Mouse (Mus musculus): ENCODE measurements around the gene B230217C12Rik. TPM values are rescaled to one million over a fixed set of nuclear protein-coding genes. Genes with fewer than 3 reads are reported as not detected.

Gene B230217C12Rik
- polyA plus RNA-seq, 1 experiment from 2014 or later = 15.1 TPM

- no peak for ATAC-seq (ENCODE audit: low FRiP score)
- peak overlapping the region; percentile 89 for H3K4me2 ChIP-seq (replicated peaks; ENCODE audit: low read depth, low read length)
These were observed 39.7 kb upstream of the B230217C12Rik start for GRCm38 (mm10) chr11:97800691-97801408.

GRCm38 (mm10) chr11:97801409-97802193, 39.0 kb upstream of the B230217C12Rik start:
- H3K9ac ChIP-seq (ENCODE audit: low read depth, low read length) = peak overlapping the region; percentile 91; the same call in 1 of the 2 replicates
- no peaks in the 10 kb centered on the region for H3K36me3 ChIP-seq (ENCODE audit: control insufficient read depth, insufficient read depth, low read length)
- H3K27me3 ChIP-seq (ENCODE audit: control insufficient read depth, insufficient read depth, low read length) = no peaks in the 10 kb centered on the region
- H3K4me3 ChIP-seq (ENCODE audit: low read depth, low read length) = peak overlapping the region; percentile 92
- peaks cover 19% of the 10 kb centered on the region for H3K4me1 ChIP-seq (replicated peaks; ENCODE audit: control insufficient read depth, insufficient read depth, low read length)
- no peaks in the 10 kb centered on the region for H3K9me3 ChIP-seq (ENCODE audit: control insufficient read depth, low read length)
- H3K27ac ChIP-seq (ENCODE audit: low read depth, low read length) = 0 out of 2 replicates have a peak overlapping the region, but pooled peaks have one; percentile 30
- H3K4me2 ChIP-seq (replicated peaks; ENCODE audit: low read depth, low read length) = peak overlapping the region; percentile 89
- 36% methylated on average over 8 of the region's 8 CpGs for WGBS
- DNase-seq (ENCODE audit: low spot score) = peak; percentile 68
- no peak for ATAC-seq (ENCODE audit: low FRiP score)

More at GRCm38 (mm10) chr11:97800691-97801408, 39.7 kb upstream of the B230217C12Rik start:
- no peaks in the 10 kb centered on the region for H3K9me3 ChIP-seq (ENCODE audit: control insufficient read depth, low read length)
- no peaks in the 10 kb centered on the region for H3K27me3 ChIP-seq (ENCODE audit: control insufficient read depth, insufficient read depth, low read length)
- peak overlapping the region; percentile 91 for H3K9ac ChIP-seq (ENCODE audit: low read depth, low read length)
- no peaks in the 10 kb centered on the region for H3K36me3 ChIP-seq (ENCODE audit: control insufficient read depth, insufficient read depth, low read length)
- peak; percentile 71 for DNase-seq (ENCODE audit: low spot score)
- WGBS = 7% methylated on average over 17 of the region's 17 CpGs
- H3K4me1 ChIP-seq (replicated peaks; ENCODE audit: control insufficient read depth, insufficient read depth, low read length) = peaks cover 15% of the 10 kb centered on the region
- H3K27ac ChIP-seq (ENCODE audit: low read depth, low read length) = peak overlapping the region; percentile 89
- peak overlapping the region; percentile 92 for H3K4me3 ChIP-seq (ENCODE audit: low read depth, low read length)

- no peak for ATAC-seq (ENCODE audit: low FRiP score)
- Histone ChIP-seq H3K4me1 (replicated peaks; ENCODE audit: control insufficient read depth, insufficient read depth, low read length) (peaks cover 19% of the 10 kb centered on the region), H3K4me2 (replicated peaks; ENCODE audit: low read depth, low read length) (peak overlapping the region; percentile 17; the same call in 1 of the 2 replicates), H3K27ac (ENCODE audit: low read depth, low read length) (no peak overlapping the region), H3K36me3 (ENCODE audit: control insufficient read depth, insufficient read depth, low read length) (0 out of 2 replicates have a peak, but pooled peaks cover 2% of the 10 kb centered on the region), H3K4me3 (ENCODE audit: low read depth, low read length) (no peak overlapping the region), H3K27me3 (ENCODE audit: control insufficient read depth, insufficient read depth, low read length) (no peaks in the 10 kb centered on the region), H3K9ac (ENCODE audit: low read depth, low read length) (0 out of 2 replicates have a peak overlapping the region, but pooled peaks have one; percentile 24), H3K9me3 (ENCODE audit: control insufficient read depth, low read length) (no peaks in the 10 kb centered on the region)
- WGBS = 57% methylated on average over 1 of the region's 1 CpGs
- no peak for DNase-seq (ENCODE audit: low spot score)
These were observed 38.4 kb upstream of the B230217C12Rik start for GRCm38 (mm10) chr11:97802194-97802470.

- Histone ChIP-seq H3K36me3 (ENCODE audit: control insufficient read depth, insufficient read depth, low read length) (0 out of 2 replicates have a peak, but pooled peaks cover 2% of the 10 kb centered on the region), H3K4me2 (replicated peaks; ENCODE audit: low read depth, low read length) (no peak overlapping the region), H3K9ac (ENCODE audit: low read depth, low read length) (no peak overlapping the region), H3K27ac (ENCODE audit: low read depth, low read length) (no peak overlapping the region), H3K4me1 (replicated peaks; ENCODE audit: control insufficient read depth, insufficient read depth, low read length) (peaks cover 19% of the 10 kb centered on the region), H3K27me3 (ENCODE audit: control insufficient read depth, insufficient read depth, low read length) (no peaks in the 10 kb centered on the region), H3K9me3 (ENCODE audit: control insufficient read depth, low read length) (no peaks in the 10 kb centered on the region), H3K4me3 (ENCODE audit: low read depth, low read length) (no peak overlapping the region)
- 50% methylated on average over 6 of the region's 6 CpGs for WGBS
- no peak for DNase-seq (ENCODE audit: low spot score)
- ATAC-seq (ENCODE audit: low FRiP score) = no peak
These were observed 38.1 kb upstream of the B230217C12Rik start for GRCm38 (mm10) chr11:97802495-97802894.

- ATAC-seq (ENCODE audit: low FRiP score) (no peak), DNase-seq (ENCODE audit: low spot score) (no peak)
- Histone ChIP-seq H3K27ac (ENCODE audit: low read depth, low read length) (no peak overlapping the region), H3K9me3 (ENCODE audit: control insufficient read depth, low read length) (no peaks in the 10 kb centered on the region), H3K9ac (ENCODE audit: low read depth, low read length) (no peak overlapping the region), H3K36me3 (ENCODE audit: control insufficient read depth, insufficient read depth, low read length) (0 out of 2 replicates have a peak, but pooled peaks cover 3% of the 10 kb centered on the region), H3K4me1 (replicated peaks; ENCODE audit: control insufficient read depth, insufficient read depth, low read length) (peaks cover 28% of the 10 kb centered on the region), H3K4me3 (ENCODE audit: low read depth, low read length) (no peak overlapping the region), H3K27me3 (ENCODE audit: control insufficient read depth, insufficient read depth, low read length) (no peaks in the 10 kb centered on the region), H3K4me2 (replicated peaks; ENCODE audit: low read depth, low read length) (no peak overlapping the region)
- 85% methylated on average over 5 of the region's 5 CpGs for WGBS
These were observed 36.7 kb upstream of the B230217C12Rik start for GRCm38 (mm10) chr11:97803847-97804246.

- DNase-seq (ENCODE audit: low spot score) = peak; percentile 34
- 36% methylated on average over 9 of the region's 9 CpGs for WGBS
- Histone ChIP-seq H3K27ac (ENCODE audit: low read depth, low read length) (no peak overlapping the region), H3K36me3 (ENCODE audit: control insufficient read depth, insufficient read depth, low read length) (0 out of 2 replicates have a peak, but pooled peaks cover 5% of the 10 kb centered on the region), H3K4me2 (replicated peaks; ENCODE audit: low read depth, low read length) (peak overlapping the region; percentile 26), H3K4me1 (replicated peaks; ENCODE audit: control insufficient read depth, insufficient read depth, low read length) (peaks cover 31% of the 10 kb centered on the region), H3K9me3 (ENCODE audit: control insufficient read depth, low read length) (no peaks in the 10 kb centered on the region), H3K9ac (ENCODE audit: low read depth, low read length) (no peak overlapping the region), H3K4me3 (ENCODE audit: low read depth, low read length) (no peak overlapping the region), H3K27me3 (ENCODE audit: control insufficient read depth, insufficient read depth, low read length) (no peaks in the 10 kb centered on the region)
- no peak for ATAC-seq (ENCODE audit: low FRiP score)
These were observed 35.5 kb upstream of the B230217C12Rik start for GRCm38 (mm10) chr11:97804841-97805661.

- 0 out of 2 replicates have a peak, but pooled peaks cover 5% of the 10 kb centered on the region for H3K36me3 ChIP-seq (ENCODE audit: control insufficient read depth, insufficient read depth, low read length)
- H3K4me1 ChIP-seq (replicated peaks; ENCODE audit: control insufficient read depth, insufficient read depth, low read length) = peaks cover 33% of the 10 kb centered on the region
- no peak overlapping the region for H3K4me3 ChIP-seq (ENCODE audit: low read depth, low read length)
- H3K4me2 ChIP-seq (replicated peaks; ENCODE audit: low read depth, low read length) = no peak overlapping the region
- DNase-seq (ENCODE audit: low spot score) = peak; percentile 59
- H3K9ac ChIP-seq (ENCODE audit: low read depth, low read length) = 0 out of 2 replicates have a peak overlapping the region, but pooled peaks have one; percentile 16
- ATAC-seq (ENCODE audit: low FRiP score) = peak; percentile 39; the same call in 1 of the 2 replicates
- WGBS = 53% methylated on average over 15 of the region's 15 CpGs
- H3K9me3 ChIP-seq (ENCODE audit: control insufficient read depth, low read length) = no peaks in the 10 kb centered on the region
- H3K27ac ChIP-seq (ENCODE audit: low read depth, low read length) = peak overlapping the region; percentile 52
- H3K27me3 ChIP-seq (ENCODE audit: control insufficient read depth, insufficient read depth, low read length) = no peaks in the 10 kb centered on the region
These were observed 34.6 kb upstream of the B230217C12Rik start for GRCm38 (mm10) chr11:97805662-97806612.
